Mouse (Mus musculus) left cerebral cortex, postnatal 14 days (tissue): ENCODE measurements around the gene Rec8. TPM values are rescaled to one million over a fixed set of nuclear protein-coding genes. Genes with fewer than 3 reads are reported as not detected.
A peak's percentile ranks its signal among the peaks of the same experiment; 100 is the strongest.

Experiments used
- DNase-seq, 2 experiments: peaks; one replicate each; pipeline ENCODE4 v3.0.0; 2021 to 2022; ENCODE audit warnings: low spot score in 2 of 2, mixed read lengths in 1 of 2
- intact Hi-C: fragments of 180-260 bp; cut with DNase I; formaldehyde crosslinking; loops from one replicate; pipeline ENCODE4 v1.15.1; 2025
- total RNA-seq, 2 experiments: library from RNA; stranded (reverse); gene quantifications; 2 replicates each; pipeline ENCODE4 v1.2.3; 2021

Rec8 gene
- total RNA-seq, 2 experiments from 2014 or later = 2.1 to 3.4 TPM

DNA sequence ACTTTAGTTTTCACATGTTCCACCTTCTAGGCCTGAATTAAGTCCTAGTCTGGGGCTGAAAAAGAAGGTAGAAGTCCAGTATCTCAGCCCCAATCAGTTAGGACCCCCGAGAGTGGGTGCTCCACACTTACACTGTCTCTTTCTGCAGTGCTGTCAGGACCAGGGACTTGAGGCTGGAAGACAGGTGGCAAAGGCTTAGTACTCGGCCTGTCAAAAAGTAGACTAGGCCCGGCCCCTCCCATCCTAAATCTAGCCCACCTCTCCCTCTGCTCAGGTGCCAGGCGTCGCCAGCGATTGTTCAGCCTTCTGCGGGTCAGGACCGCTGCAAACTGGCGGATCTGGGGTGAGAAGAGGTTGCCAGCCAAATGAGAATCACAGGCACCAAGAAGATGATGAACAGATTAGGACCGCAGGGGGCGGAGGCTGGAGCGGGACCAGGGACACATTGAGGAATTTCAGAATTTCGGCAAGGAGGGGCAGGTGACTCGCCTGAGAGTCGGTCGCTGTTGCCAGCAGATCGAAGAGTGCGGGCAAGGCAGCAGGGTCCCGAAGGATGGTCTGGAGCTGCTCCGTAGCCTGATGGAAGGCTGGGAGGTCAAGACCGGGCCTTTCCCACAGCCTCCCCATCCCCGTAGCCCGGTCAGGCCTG lies 17.2 kb downstream of the Rec8 start:
- DNase-seq = peak in 1 of 2 experiments; percentile 25
- intact Hi-C loops = no loop called here

DNA sequence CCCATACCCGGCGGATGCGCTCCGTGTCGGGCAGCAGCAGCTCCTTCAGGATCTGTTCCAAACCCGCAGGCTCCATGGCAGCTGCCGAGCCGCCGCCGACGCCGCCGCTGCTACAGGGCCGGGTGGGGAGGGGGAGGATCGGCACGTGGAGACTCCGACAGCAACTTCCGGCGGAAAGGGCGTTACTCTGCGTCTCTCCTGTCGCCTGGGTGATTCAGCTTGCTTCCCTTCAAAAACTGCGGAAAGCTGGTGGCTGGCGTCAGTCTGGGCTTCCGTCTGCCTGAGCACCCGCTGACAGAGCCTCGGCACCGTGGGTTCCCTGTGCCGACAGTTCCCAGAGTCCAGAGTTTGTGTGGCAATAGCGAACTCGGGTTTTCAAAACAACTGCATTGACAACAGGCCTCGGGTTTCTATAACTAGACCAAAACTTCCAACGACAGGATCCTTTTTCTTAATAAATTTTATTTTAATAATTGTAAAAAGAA lies 17.7 kb downstream of the Rec8 start, which contains the start of gene Ipo4:
TSS of gene Ipo4 (minus strand) at position 435 of the 485 bp plus-strand sequence.
- peak; percentile 91 to 92 for DNase-seq
- intact Hi-C loops = no loop called here

DNA sequence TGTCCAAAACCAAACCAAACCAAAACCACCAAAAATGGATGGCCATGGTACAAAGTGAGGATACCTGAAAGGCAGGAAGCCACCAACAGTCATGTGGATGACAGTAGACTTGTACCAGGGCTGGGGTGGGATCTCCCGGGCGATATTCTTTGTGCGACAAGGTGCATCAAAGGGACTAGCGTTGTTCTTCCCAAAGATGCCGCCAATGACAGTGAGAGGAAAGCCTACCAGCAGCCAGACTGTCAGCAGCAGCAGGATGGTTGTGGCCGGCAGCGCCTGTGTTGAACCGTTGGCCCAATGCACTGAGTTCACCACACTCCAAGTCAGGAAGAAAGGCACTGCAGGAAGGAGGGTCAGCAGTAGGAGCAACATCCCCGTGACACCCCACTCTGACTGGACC lies 20.0 kb downstream of the Rec8 start, which contains the start of gene Gm49378:
TSS of gene Gm49378 (minus strand) at position 101 of the 400 bp plus-strand sequence.
- no peak for DNase-seq
- intact Hi-C loops = no loop called here

DNA sequence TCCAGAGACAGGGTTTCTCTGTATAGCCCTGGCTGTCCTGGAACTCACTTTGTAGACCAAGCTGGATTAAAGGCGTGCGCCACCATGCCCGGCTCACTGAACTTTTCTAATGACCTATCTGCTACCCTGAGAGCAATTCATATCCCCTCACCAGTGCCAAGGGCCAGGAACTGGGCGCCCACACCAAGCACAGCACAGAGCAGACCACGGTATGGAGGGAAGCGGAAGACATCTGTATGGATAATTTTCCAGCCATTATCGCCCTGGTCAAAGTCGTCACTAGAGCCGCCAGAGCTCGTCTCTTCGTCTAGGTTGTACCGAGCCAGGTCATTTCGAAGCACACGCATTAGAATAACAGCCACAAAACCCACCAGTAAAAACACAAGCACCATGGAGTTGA lies 23.0 kb downstream of the Rec8 start:
- no peak for DNase-seq
- intact Hi-C loops = no loop called here

DNA sequence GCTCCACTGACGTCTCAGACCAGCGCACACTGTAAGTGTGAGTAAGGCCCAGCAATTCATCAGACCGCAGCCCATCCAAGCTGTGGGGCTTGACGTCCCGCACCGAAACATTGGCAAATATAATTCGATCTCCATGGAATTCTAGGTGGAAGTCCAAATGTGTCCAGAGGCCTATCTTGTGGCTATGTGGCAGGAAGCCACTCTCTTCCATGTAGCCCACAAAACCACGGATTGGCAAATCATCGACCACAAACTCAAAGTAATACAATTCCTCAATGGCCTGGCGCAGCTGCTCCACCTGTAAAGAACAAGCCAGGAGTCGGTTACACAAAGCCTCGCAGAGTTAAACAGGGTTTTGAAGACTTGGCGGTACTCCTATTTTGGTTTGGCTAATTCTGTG lies 23.5 kb downstream of the Rec8 start:
- intact Hi-C loops = no loop called here
- no peak for DNase-seq

DNA sequence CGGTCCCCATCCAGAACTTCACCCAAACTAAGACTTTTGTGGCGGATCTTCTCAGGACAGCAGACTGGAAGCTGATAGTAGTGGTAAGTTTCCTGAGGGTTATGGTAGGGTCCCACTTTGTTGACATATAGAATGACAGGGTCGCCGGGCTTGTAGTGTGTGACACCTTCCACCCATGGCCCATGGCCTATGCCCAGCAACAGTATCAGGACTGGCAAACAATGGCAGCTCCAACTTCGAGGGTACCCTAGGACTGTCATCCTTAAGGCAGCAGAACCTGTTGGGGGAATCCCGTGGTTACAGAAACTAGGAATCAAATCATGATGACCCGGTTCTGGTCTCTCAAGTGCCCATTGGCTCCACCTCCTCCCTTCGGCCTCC lies 24.8 kb downstream of the Rec8 start:
- DNase-seq = no peak
- intact Hi-C loops = no loop called here

DNA sequence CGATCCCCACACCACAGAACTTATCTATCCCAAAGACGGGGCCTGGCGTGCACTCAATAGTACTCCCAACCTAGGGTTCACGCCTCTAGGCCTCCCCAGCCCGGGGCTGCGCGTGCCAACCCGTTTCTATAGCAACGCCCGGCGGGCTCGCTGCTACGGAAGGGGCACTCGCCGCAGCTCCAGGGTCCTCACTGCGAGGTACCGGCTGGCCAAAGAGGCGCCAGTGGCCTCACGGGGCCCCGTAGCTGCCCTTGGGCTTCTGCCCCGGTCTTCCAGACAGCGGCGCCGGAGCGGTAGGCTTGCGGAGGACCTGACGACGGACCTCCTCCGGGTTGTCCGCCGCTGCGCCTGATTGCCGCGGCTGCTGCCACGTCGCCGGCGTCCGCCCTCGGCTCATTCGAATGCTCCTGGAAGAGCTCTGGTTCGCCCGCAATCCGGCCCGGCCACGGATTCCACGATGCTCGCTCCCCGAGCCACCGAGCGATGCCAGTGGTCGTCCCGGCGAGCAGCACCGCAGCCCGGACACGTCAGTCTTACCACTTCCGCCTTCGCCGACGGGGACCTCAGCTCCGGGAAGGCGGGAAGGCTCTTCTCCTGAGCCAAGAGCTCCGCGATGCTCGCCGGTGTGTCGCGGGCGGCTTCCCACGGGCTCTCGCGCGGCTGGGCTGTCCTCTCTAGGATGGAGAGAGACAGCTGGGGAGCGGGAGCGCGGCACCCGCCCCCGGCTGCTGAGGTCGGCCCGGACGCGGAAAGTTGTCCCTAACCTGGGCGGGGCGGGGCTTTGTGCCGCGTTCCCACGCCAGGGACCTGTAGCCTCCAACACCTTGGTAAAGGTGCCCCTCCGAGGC lies 25.4 kb downstream of the Rec8 start, which contains the start of gene Tm9sf1:
TSS of gene Tm9sf1 (minus strand) at position 747 of the 848 bp plus-strand sequence.
- intact Hi-C loops = no loop called here
- DNase-seq = peak; percentile 70 to 81

DNA sequence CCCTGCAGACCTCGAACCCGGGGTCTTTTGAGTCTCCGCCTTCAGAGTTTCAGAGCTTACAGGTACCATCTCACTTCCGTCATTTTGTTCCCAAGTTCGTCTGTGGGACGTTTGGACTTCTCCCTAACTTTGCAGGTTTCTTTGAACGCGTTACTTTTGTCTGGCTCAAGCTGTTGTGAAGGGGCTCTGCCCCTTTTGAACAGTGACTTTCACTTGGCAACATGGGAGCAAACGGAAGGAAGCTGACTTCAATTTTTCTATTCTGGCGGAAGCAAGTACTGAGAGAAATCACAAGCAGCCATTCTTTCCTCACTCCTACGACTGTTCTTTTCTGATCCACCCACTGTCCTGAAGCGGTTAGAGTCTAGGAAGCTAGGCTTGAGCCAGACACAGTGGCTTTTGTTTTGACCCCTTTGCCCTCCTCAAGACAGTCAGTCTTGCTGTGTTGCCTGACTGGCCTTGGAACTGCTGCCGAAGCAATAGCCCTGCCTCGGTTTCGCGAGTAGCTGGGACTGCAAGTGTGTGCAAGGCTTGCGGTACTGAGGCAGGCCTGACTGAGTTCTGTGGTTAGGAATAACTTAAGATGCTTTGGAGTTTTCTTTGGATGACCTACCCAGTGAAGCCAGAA lies 26.5 kb downstream of the Rec8 start:
- intact Hi-C loops = no loop called here

DNA sequence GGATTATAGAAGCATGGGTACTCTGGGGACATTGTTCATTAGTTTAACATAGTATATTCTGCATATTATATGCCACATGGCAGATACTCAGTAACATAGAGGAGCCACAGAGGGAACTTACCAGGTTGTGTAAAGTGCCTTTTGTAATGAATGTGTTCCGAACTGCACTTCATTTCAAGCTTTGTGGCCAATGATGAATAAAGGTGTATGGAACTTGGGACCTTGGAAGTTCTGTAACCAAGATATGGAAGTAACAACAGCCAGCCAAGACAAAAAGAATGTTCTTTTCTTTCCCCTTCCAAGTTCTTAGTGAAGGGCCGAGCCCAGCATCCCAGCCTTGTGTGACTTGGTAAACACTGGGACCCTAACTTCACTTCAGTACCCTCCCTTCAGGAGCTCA lies 32.0 kb downstream of the Rec8 start, which contains the start of gene Tssk4:
TSS of gene Tssk4 (plus strand) at position 301 of the 400 bp plus-strand sequence.
- no peak for DNase-seq
- intact Hi-C loops = no loop called here

More for the DNA sequence above, 26.5 kb downstream of the Rec8 start:
- no peak for DNase-seq

DNA sequence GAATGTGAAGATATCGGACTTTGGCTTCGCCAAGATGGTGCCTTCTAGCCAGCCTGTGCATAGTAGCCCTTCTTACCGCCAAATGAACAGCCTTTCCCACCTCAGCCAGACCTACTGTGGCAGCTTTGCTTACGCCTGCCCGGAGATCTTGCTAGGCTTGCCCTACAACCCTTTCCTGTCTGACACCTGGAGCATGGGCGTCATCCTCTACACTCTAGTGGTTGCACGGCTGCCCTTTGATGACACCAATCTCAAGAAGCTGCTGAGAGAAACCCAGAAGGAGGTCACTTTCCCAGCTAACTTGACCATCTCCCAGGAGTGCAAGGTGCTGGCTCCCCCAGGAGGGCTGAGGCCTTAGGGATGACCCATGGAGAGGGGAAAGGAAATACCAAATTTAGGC lies 33.7 kb downstream of the Rec8 start:
- intact Hi-C loops = no loop called here
- no peak for DNase-seq

DNA sequence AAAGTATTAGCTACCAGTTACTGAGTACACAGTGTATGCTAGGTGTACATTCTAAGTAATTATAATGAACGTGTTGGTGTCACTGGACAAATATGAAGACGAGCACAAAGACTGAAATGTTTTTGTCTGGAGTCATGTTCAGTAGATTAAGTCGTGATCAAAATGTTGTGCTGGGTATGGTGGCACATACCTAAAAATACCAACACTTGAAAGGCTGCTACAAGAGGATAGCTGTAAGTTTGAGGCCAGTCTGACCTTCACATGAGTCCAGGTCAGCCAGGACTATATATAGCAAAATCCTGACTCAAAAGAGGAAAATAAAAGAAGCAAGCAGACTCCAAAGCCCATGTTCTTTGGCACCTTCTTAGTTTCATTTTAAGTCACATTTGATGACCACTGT lies 39.1 kb downstream of the Rec8 start:
- intact Hi-C loops = no loop called here
- no peak for DNase-seq

DNA sequence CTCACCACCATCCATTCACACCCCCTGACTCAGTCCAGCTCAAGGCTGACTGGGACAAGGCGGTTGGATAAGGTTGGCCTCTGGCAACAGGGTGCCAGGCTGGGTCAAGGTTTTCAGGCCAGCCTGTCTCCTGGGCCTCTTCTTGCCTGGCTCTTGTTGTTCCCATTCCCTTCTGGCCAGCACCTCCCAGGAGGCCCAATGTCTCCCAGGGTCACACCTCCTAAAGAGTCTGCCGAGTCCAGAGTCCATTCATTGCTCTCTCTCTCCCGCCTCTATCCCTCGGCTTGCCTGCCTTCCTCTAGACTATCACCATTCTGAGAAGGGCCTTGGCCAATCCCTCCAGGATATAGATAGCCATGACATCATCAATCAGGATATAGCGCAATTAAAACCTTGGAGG lies 40.2 kb downstream of the Rec8 start:
- intact Hi-C loops = no loop called here
- no peak for DNase-seq

DNA sequence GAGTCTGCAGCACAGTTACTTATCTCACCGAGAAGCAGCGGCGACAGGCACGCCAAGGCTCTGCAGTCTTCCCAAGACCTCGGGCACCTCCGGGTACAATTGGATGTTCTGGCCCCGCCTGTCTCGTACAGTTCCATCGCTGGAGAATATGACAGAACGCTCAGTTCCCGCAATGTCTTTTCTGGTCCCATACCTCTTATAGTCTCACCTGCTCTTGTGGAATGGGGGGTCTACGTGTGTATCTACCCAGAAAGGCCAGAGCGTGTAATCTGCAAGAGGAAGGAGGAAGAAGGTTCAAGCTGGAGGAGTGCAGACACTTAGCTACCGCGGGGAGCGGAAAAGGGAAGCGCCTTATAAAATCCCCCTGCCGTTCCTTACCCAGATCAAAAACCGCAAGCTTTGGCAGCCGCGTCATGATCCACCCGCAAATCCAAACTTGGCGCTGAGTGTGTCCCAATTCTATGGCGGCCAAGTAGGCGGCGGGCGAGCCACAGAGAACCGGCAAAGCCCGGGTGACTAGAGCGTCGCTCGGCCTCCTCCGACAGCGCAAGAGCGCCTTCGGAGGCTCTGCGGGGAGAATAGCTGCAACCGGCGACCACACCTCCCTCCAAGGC lies 42.2 kb downstream of the Rec8 start, which contains the start of gene Mdp1:
TSS of gene Mdp1 (minus strand) at position 549 of the 614 bp plus-strand sequence.
- intact Hi-C loops = no loop called here
- peak; percentile 83 to 89 for DNase-seq

DNA sequence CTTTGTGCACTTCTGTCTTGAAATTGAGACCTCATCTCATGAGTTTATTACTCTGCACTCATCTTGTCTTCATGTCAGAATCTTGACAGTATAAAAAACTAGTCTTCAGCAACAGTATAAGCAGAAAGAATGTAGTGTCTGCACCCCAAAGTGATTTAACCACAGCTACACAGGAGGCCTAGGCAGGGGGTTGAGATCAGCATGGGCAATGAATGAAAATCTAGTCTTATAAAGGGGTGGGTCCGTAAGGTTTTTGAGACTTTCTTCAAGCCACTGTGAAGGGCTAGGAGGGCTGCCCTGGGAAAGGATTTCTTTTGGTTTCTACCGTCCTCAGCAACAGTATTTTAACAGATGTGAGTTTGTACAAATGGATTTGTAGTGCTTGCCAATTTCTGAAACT lies 42.8 kb downstream of the Rec8 start:
- intact Hi-C loops = no loop called here

DNA sequence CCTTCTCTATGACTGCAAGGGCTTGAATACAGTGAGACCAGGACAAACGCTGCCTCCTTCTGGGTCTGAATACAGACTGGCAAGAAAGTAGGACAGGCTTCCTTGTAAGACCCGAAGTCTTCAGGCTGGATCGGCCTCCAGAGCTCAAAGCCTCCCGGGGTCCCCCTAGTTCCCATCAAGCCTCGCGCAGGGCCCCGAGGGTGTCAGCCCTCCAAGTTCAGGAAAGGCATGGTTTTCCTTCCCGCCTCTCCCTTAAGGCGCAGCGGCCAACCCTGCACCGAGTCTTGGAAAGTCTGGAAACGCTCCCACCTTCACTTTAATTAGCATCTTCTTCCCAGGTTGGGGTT lies 53.6 kb downstream of the Rec8 start:
- intact Hi-C loops = no loop called here
- DNase-seq = peak in 1 of 2 experiments; percentile 69

More for the DNA sequence above, 42.8 kb downstream of the Rec8 start:
- no peak for DNase-seq

DNA sequence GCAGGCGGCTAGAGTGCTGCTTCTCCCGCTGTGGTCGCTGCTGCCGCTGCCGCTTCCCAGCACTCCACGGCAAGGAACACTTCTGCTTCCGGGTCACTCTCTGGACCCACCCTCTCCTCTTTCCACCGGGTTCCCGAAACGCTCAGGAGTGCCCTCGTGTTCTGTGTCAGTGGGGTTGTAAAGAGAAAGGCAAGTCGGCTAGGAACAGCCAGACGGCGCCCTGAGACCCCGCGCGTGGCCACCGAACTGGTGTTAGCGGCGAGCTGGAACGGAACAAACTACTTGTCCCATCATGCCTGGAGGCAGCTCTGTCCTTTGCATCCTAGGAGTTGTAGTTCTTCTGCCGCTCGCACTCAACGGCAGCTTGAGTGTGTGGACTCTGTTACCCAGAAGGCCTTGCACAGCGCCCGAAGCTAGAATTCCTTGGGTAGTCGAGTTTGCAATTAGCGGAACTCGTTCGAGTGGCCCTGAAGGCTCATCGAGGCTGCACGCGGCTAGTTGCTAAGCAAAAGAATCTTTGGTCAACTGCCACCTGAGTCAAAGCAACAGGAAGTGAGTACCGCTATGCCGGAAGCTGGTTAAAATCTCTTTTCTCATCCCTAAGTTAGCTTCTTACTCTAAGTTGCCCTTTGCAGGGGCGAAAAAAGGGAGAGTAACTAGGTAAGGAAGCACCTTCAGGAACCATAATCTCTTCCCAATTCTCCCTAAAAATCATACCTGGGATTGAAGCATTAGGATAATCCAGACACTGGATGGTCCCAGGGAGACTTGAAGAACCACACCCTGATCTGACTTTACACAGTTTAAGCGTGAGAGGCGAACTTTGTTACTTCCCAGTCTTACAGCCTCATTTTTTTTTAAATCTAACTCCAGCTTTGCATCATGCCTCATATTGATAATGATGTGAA lies 54.2 kb downstream of the Rec8 start, which contains the start of the genes Gmpr2 and Nedd8:
TSS of gene Gmpr2 (plus strand) at position 109 of the 908 bp plus-strand sequence.
TSS of gene Nedd8 (minus strand) at position 292 of the 908 bp plus-strand sequence.
- intact Hi-C loops = no loop called here

DNA sequence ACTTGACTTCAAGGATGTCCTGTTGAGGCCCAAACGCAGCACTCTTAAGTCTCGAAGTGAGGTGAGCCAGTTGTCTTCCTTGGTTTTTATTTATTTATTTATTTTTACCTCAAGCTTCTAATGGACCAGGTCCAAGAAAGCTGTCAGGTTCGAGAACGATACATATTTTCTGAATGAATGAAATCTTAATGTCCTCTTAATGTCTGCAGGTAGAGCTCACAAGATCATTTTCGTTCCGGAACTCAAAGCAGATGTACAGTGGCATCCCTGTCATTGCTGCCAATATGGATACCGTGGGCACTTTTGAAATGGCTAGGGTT lies 54.9 kb downstream of the Rec8 start:
- DNase-seq = no peak
- intact Hi-C loops = no loop called here

More for the DNA sequence above, 54.2 kb downstream of the Rec8 start, which contains the start of the genes Gmpr2 and Nedd8:
- DNase-seq = peak; percentile 93 to 96
